8 mouse cellular contexts compared by ENCODE assay signal in genomic region chr4:153956569-153957405, GRCm38 (mm10). TPM values are rescaled to one million over a fixed set of nuclear protein-coding genes. Genes with fewer than 3 reads are reported as not detected.
DNase-seq lines count a peak whose midpoint lies in the region; ATAC-seq and TF ChIP-seq lines count a peak whose summit lies in the region.

A430005L14Rik (plus strand) TSS chr4:153957237.

- peak within 1 kb of the TSS; percentile 89 for H3K4me2 ChIP-seq in forebrain, embryonic 12.5 days
- peak within 1 kb of the TSS; percentile 91 for H3K4me2 ChIP-seq in heart, postnatal 0 days (ENCODE audit: low read depth, low read length)
- peak within 1 kb of the TSS; percentile 74 for H3K4me2 ChIP-seq in liver, embryonic 16.5 days (ENCODE audit: low read depth, low read length)
- peak within 1 kb of the TSS; percentile 87 for H3K4me2 ChIP-seq in neural tube, embryonic 13.5 days

- TF ChIP-seq CTCF in E14TG2a.4 (conservative IDR thresholded peaks at IDR 0.05; ENCODE audit: low read length), result no peak
- peak; percentile 12 for TF ChIP-seq CTCF in heart, postnatal 0 days (IDR thresholded peaks at IDR 0.05; ENCODE audit: low read depth)
- no peak for TF ChIP-seq CTCF in testis, adult 2 months (IDR thresholded peaks at IDR 0.05; ENCODE audit: control insufficient read depth, insufficient read depth, insufficient replicate concordance, low read depth, low read length)

- DNase-seq in c-Kit-positive CD71-positive TER-119-positive erythroid progenitor cells, embryonic 14.5 days (ENCODE audit: low spot score), result peak; percentile 95
- DNase-seq in heart, postnatal 0 days (ENCODE audit: low spot score), result peak; percentile 95
- DNase-seq in kidney, postnatal 4 days, result peak; percentile 97 to 98

- peak; percentile 68 for TF ChIP-seq POLR2A in testis, adult 2 months (IDR thresholded peaks at IDR 0.05; ENCODE audit: control insufficient read depth, low read depth, low read length)

- no peak for TF ChIP-seq EP300 in heart, postnatal 0 days (IDR thresholded peaks at IDR 0.05; ENCODE audit: low read depth)

- peak within 1 kb of the TSS; percentile 97 for H3K4me3 ChIP-seq in E14TG2a.4 (replicated peaks; ENCODE audit: low read length)
- peak within 1 kb of the TSS; percentile 81 for H3K4me3 ChIP-seq in forebrain, embryonic 12.5 days (replicated peaks)
- peak within 1 kb of the TSS; percentile 83 for H3K4me3 ChIP-seq in heart, postnatal 0 days (ENCODE audit: low read depth, low read length)
- H3K4me3 ChIP-seq in liver, embryonic 16.5 days (ENCODE audit: low read depth, low read length), result peak within 1 kb of the TSS; percentile 82
- H3K4me3 ChIP-seq in neural tube, embryonic 13.5 days, result peak within 1 kb of the TSS; percentile 83
- peak within 1 kb of the TSS; percentile 99 for H3K4me3 ChIP-seq in testis, adult 2 months (ENCODE audit: control insufficient read depth, low read depth, low read length)

- H3K36me3 ChIP-seq in E14TG2a.4 (ENCODE audit: insufficient read depth, low read length), result peaks cover 34% of the 10 kb centered on the region
- H3K36me3 ChIP-seq in forebrain, embryonic 12.5 days (replicated peaks), result peaks cover 26% of the 10 kb centered on the region
- peaks cover 21% of the 10 kb centered on the region for H3K36me3 ChIP-seq in heart, postnatal 0 days (replicated peaks; ENCODE audit: control insufficient read depth, insufficient read depth, low read length)
- peaks cover 10% of the 10 kb centered on the region for H3K36me3 ChIP-seq in liver, embryonic 16.5 days (ENCODE audit: control insufficient read depth, insufficient read depth)
- peaks cover 26% of the 10 kb centered on the region for H3K36me3 ChIP-seq in neural tube, embryonic 13.5 days
- H3K36me3 ChIP-seq in testis, adult 2 months (ENCODE audit: control insufficient read depth, insufficient read depth, low read length), result no peaks in the 10 kb centered on the region

- H3K4me1 ChIP-seq in E14TG2a.4 (replicated peaks; ENCODE audit: low read depth, low read length), result peaks cover 47% of the 10 kb centered on the region
- H3K4me1 ChIP-seq in forebrain, embryonic 12.5 days, result peaks cover 24% of the 10 kb centered on the region
- peaks cover 11% of the 10 kb centered on the region; the same call in 1 of the 2 replicates for H3K4me1 ChIP-seq in heart, postnatal 0 days (ENCODE audit: control insufficient read depth, insufficient read depth)
- H3K4me1 ChIP-seq in liver, embryonic 16.5 days (ENCODE audit: control insufficient read depth, low read depth, low read length), result peaks cover 7% of the 10 kb centered on the region
- peaks cover 38% of the 10 kb centered on the region for H3K4me1 ChIP-seq in neural tube, embryonic 13.5 days (replicated peaks)
- peaks cover 5% of the 10 kb centered on the region for H3K4me1 ChIP-seq in testis, adult 2 months (ENCODE audit: control insufficient read depth, insufficient read depth, low read length)

- peak; percentile 96 for ATAC-seq in forebrain, embryonic 12.5 days (ENCODE audit: low FRiP score)
- peak; percentile 97 for ATAC-seq in heart, postnatal 0 days (ENCODE audit: insufficient read depth, low read depth)
- peak; percentile 95 for ATAC-seq in liver, embryonic 16.5 days (ENCODE audit: low read depth)
- ATAC-seq in neural tube, embryonic 13.5 days (ENCODE audit: low read depth), result peak; percentile 95

- peak within 1 kb of the TSS; percentile 90 for H3K27ac ChIP-seq in forebrain, embryonic 12.5 days
- peak within 1 kb of the TSS; percentile 90 for H3K27ac ChIP-seq in heart, postnatal 0 days (ENCODE audit: low read depth)
- peak within 1 kb of the TSS; percentile 92 for H3K27ac ChIP-seq in liver, embryonic 16.5 days (ENCODE audit: low read length)
- H3K27ac ChIP-seq in neural tube, embryonic 13.5 days (replicated peaks), result peak within 1 kb of the TSS; percentile 93
- H3K27ac ChIP-seq in testis, adult 2 months (ENCODE audit: control insufficient read depth, insufficient read depth, low read depth, low read length), result peak within 1 kb of the TSS; percentile 92

- H3K9ac ChIP-seq in forebrain, embryonic 12.5 days, result peak within 1 kb of the TSS; percentile 94
- H3K9ac ChIP-seq in heart, postnatal 0 days (replicated peaks; ENCODE audit: low read depth, low read length), result peak within 1 kb of the TSS; percentile 88
- peak within 1 kb of the TSS; percentile 90 for H3K9ac ChIP-seq in liver, embryonic 16.5 days (ENCODE audit: low read depth, low read length)
- H3K9ac ChIP-seq in neural tube, embryonic 13.5 days, result peak within 1 kb of the TSS; percentile 95

- H3K27me3 ChIP-seq in E14TG2a.4 (ENCODE audit: insufficient read depth, low read length), result 0 out of 2 replicates have a peak, but pooled peaks cover 4% of the 10 kb centered on the region
- H3K27me3 ChIP-seq in forebrain, embryonic 12.5 days, result peaks cover 28% of the 10 kb centered on the region
- H3K27me3 ChIP-seq in heart, postnatal 0 days (ENCODE audit: control insufficient read depth, insufficient read depth, low read length), result peaks cover 19% of the 10 kb centered on the region
- H3K27me3 ChIP-seq in liver, embryonic 16.5 days (ENCODE audit: control insufficient read depth, insufficient read depth, low read depth, low read length), result peaks cover 3% of the 10 kb centered on the region; the same call in 1 of the 2 replicates
- peaks cover 6% of the 10 kb centered on the region for H3K27me3 ChIP-seq in neural tube, embryonic 13.5 days
- H3K27me3 ChIP-seq in testis, adult 2 months (ENCODE audit: control insufficient read depth, insufficient read depth, low read length), result no peaks in the 10 kb centered on the region

- H3K9me3 ChIP-seq in E14TG2a.4 (ENCODE audit: low read length), result no peaks in the 10 kb centered on the region
- no peaks in the 10 kb centered on the region for H3K9me3 ChIP-seq in forebrain, embryonic 12.5 days
- H3K9me3 ChIP-seq in heart, postnatal 0 days (replicated peaks; ENCODE audit: control insufficient read depth, low read length), result no peaks in the 10 kb centered on the region
- H3K9me3 ChIP-seq in liver, embryonic 16.5 days (replicated peaks; ENCODE audit: control insufficient read depth, low read length), result no peaks in the 10 kb centered on the region
- H3K9me3 ChIP-seq in neural tube, embryonic 13.5 days, result no peaks in the 10 kb centered on the region

- 2% methylated on average over 63 of the region's 67 CpGs for WGBS in forebrain, embryonic 12.5 days
- 3% methylated on average over 65 of the region's 67 CpGs for WGBS in heart, postnatal 0 days
- WGBS in liver, embryonic 16.5 days (ENCODE audit: insufficient replicate concordance), result 2% methylated on average over 66 of the region's 67 CpGs
- WGBS in neural tube, embryonic 13.5 days, result 2% methylated on average over 67 of the region's 67 CpGs

RNA-seq across cellular contexts. Expression of gene A430005L14Rik, which starts in this region (rescaled TPM):
- 91.6 and 96.0 TPM in 2 replicates for polyA plus RNA-seq in forebrain, embryonic 12.5 days (2016; fragmentation: Nextera tagmentation; extraction: Ambion mirVana)
- 27.1 and 47.0 TPM in 2 replicates for total RNA-seq in heart, postnatal 0 days (2014; rRNA removed; ENCODE audit: low replicate concordance)
- polyA plus RNA-seq in heart, postnatal 0 days (2015; fragmentation: Nextera tagmentation; extraction: Ambion mirVana), result 45.0 and 45.7 TPM in 2 replicates
- polyA plus RNA-seq in liver, embryonic 16.5 days (2015; fragmentation: Nextera tagmentation; extraction: Ambion mirVana), result 45.4 and 52.0 TPM in 2 replicates
- 60.9 and 61.5 TPM in 2 replicates for polyA plus RNA-seq in neural tube, embryonic 13.5 days (2015; fragmentation: Nextera tagmentation; extraction: Ambion mirVana)
- polyA plus RNA-seq in testis, adult 2 months (2012; rRNA removed), result 76.8 and 87.1 TPM in 2 replicates

Comparison
In these comparisons a context has a peak if more than half of its experiments do, and no peak if none do; other contexts are left out.
1. Peak in every context shown above with its lines: DNase-seq, ATAC-seq, H3K4me3 ChIP-seq and H3K27ac ChIP-seq.